1 mouse cellular context compared by ENCODE assay signal in the genomic region with DNA sequence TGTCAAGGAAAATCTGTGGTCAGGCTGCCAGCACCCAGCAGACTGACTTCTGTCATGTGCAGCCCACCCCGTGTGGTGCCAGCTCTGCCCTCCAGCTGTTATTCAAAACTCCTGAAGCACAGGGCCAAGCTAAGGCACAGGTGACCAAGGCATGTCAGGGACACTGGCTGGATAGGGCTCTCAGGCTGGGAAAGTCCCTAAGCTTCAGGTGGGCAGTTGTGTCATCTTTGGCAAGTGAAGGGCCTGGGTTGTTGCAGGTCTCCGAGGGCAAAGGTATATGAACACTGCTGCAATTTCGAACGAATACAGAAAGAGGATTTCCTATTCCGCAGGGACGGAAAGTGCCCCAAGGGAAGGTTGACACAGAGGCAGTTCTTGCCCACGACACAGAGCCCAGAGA.
TF ChIP-seq lines count a peak whose summit lies in the region.

No protein-coding gene starts in this region.

TF ChIP-seq in ES-E14, 5 proteins besides CTCF, POLR2A, EP300 and RAD21 (continued from another document):
- TF ChIP-seq CHD2 (IDR thresholded peaks at IDR 0.05; ENCODE audit: low read depth, low read length) = no peak
